Mouse (Mus musculus) liver, embryonic 13.5 days (tissue): Measurements from ENCODE around the gene Cryba4. TPM values are rescaled to one million over a fixed set of nuclear protein-coding genes. Genes with fewer than 3 reads are reported as not detected.

Source experiments
- ATAC-seq: fragments of 200-750 bp; cut with Nextera tagmentation; 2 replicates; pipeline ENCODE4 v1.8.0; 2017; ENCODE audit warnings: low read depth, mild to moderate bottlenecking, moderate number of reproducible peaks, moderate library complexity
- DNase-seq: peaks from one replicate; pipeline ENCODE4 v3.0.0; 2022
- H3K27ac ChIP-seq: fragments of 300-500 bp; sonication (generic); 2 replicates; pipeline ENCODE4 v1.5.1; 2015; ENCODE audit warnings: moderate library complexity, mild to moderate bottlenecking, inconsistent platforms
- H3K27me3 ChIP-seq: fragments of 300-500 bp; sonication (generic); 2 replicates; pipeline ENCODE4 v1.6.1; 2015; ENCODE audit warnings: mild to moderate bottlenecking, inconsistent platforms
- H3K36me3 ChIP-seq: fragments of 300-500 bp; sonication (generic); 2 replicates; pipeline ENCODE4 v1.6.1; 2015; ENCODE audit warnings: mild to moderate bottlenecking, inconsistent platforms
- H3K4me1 ChIP-seq: fragments of 300-500 bp; sonication (generic); replicated peaks from 2 replicates; pipeline ENCODE4 v1.6.1; 2015; ENCODE audit warnings: inconsistent platforms
- H3K4me2 ChIP-seq: fragments of 300-500 bp; sonication (generic); 2 replicates; pipeline ENCODE4 v1.6.1; 2015; ENCODE audit warnings: inconsistent platforms, mild to moderate bottlenecking, moderate library complexity
- H3K4me3 ChIP-seq: fragments of 300-500 bp; sonication (generic); replicated peaks from 2 replicates; pipeline ENCODE4 v1.5.1; 2015; ENCODE audit warnings: mild to moderate bottlenecking, inconsistent platforms
- H3K9ac ChIP-seq: fragments of 300-500 bp; sonication (generic); 2 replicates; pipeline ENCODE4 v1.6.1; 2015; ENCODE audit warnings: mild to moderate bottlenecking, inconsistent platforms
- H3K9me3 ChIP-seq: fragments of 300-500 bp; sonication (generic); replicated peaks from 2 replicates; pipeline ENCODE4 v1.6.1; 2016; ENCODE audit warnings: inconsistent platforms
- WGBS: fragments of 180-500 bp; shearing (Covaris S2); methylation state at CpG from one replicate; pipeline ENCODE4 v1.1.7; 2015; ENCODE audit not compliant: insufficient replicate concordance; 5-methylcytosine and 5-hydroxymethylcytosine counted together
- polyA plus RNA-seq: library from polyadenylated mRNA; unstranded; fragments of >200 nt; fragmentation: Nextera tagmentation; extraction: Ambion mirVana; gene quantifications from 2 replicates; pipeline ENCODE4 v1.2.1, GENCODE M21; 2015

The Cryba4 gene
- polyA plus RNA-seq, 1 experiment from 2014 or later, result 0.33 TPM

- Histone ChIP-seq H3K4me3 (peak overlapping the region; percentile 78), H3K27ac (no peak overlapping the region), H3K9me3 (no peaks in the 10 kb centered on the region), H3K4me2 (peak overlapping the region; percentile 94), H3K36me3 (no peaks in the 10 kb centered on the region), H3K9ac (peak overlapping the region; percentile 86), H3K4me1 (peaks cover 82% of the 10 kb centered on the region), H3K27me3 (no peaks in the 10 kb centered on the region)
- ATAC-seq, result no peak
- WGBS, result 54% methylated on average over 11 of the region's 11 CpGs
- DNase-seq, result no peak
Observed at GRCm38 (mm10) chr5:112277906-112278470, 25.7 kb upstream of the Cryba4 start.

- H3K27me3 ChIP-seq, result no peaks in the 10 kb centered on the region
- no peaks in the 10 kb centered on the region for H3K9me3 ChIP-seq
- H3K4me1 ChIP-seq, result peaks cover 74% of the 10 kb centered on the region
- peak overlapping the region; percentile 94 for H3K4me2 ChIP-seq
- ATAC-seq (no peak), DNase-seq (no peak)
- under 1% methylated on average over 24 of the region's 24 CpGs for whole genome bisulfite sequencing
- peak overlapping the region; percentile 85 for H3K27ac ChIP-seq
- peak overlapping the region; percentile 86 for H3K9ac ChIP-seq
- peak overlapping the region; percentile 78 for H3K4me3 ChIP-seq
- no peaks in the 10 kb centered on the region for H3K36me3 ChIP-seq
Observed at GRCm38 (mm10) chr5:112276907-112277348, 24.6 kb upstream of the Cryba4 start.

DNA sequence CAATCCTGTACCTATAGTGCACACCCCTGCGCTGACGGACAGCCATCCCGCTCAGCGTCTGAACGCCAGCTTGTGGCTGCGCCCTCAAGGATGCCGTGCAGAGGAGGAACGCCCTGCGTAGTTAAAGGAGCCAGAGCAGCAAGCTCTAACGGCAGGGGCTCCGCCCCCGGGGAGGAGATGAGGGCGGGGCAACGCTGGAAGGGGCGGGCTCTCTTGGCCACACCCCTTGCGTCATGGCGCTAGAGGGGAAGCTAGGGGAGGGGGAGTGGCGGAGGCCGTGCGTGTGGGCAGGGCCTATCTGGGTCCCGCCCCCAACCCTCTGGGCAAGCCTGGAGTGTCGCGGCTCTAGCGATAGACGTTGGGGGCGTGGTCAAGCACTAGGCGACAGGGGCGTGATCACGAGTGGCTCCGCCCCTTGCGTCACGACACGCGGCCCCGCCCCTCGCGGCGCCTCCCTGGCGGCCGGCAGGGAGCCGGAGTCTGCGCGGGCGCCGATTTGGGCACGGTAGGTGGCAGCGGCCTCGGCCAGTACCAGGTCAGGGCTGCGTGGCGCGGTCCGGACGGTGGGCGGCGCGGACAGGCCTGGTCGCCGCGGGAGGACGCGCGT is 24.1 kb upstream of the Cryba4 start, which contains the start of gene Tpst2:
Tpst2 (plus strand) TSS at position 425 of the 607 bp plus-strand sequence.
- Histone ChIP-seq H3K27me3 (peaks cover 2% of the 10 kb centered on the region; the same call in 1 of the 2 replicates), H3K9me3 (no peaks in the 10 kb centered on the region), H3K4me1 (peaks cover 69% of the 10 kb centered on the region), H3K27ac (peak within 1 kb of the TSS; percentile 85), H3K4me3 (peak within 1 kb of the TSS; percentile 78), H3K9ac (peak within 1 kb of the TSS; percentile 86), H3K36me3 (no peaks in the 10 kb centered on the region), H3K4me2 (peak within 1 kb of the TSS; percentile 94)
- DNase-seq (peak; percentile 100), ATAC-seq (peak; percentile 91)
- under 1% methylated on average over 61 of the region's 62 CpGs for WGBS

DNA sequence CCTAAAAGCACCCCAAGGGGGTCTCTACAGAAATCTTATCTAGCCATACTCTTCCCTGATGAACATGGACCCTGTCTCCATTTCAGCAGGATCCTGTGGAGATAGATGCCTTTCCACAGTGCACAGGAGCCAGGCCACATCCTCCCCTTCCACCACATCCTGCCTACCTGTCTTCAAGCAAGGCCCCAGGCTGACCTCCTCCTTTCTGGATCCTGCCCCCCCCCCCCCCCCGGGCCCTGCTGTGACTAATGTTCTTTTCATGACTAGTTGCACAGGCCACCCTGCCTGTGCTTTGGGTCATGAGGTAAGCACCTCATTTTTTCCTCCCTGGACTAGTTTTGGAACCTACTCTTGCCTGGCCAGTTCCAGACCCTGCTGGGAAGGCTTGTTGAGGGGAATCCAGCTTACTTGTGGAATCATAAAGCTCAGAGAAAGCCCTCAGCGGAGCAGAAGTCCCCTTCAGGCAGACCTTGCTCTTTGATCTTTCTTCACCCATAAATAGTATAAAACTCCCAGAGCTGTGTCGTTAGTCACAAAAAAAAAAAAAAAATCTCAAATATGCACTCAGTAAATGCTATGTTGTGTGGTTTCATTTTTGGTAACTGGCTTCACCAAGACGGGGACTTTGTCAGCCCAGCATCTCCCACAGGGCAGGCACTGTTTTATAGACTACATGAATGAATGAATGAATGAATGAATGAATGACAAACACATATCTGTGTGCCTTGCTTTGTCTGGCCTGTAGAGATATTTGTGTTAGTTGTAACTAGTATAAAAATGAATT is 22.9 kb upstream of the Cryba4 start:
- Histone ChIP-seq H3K9ac (peak overlapping the region; percentile 64; the same call in 1 of the 2 replicates), H3K4me3 (peak overlapping the region; percentile 78), H3K27ac (no peak overlapping the region), H3K4me1 (peaks cover 63% of the 10 kb centered on the region), H3K36me3 (no peaks in the 10 kb centered on the region), H3K27me3 (peaks cover 13% of the 10 kb centered on the region), H3K9me3 (no peaks in the 10 kb centered on the region), H3K4me2 (peak overlapping the region; percentile 94)
- DNase-seq (no peak), ATAC-seq (no peak)
- 53% methylated on average over 4 of the region's 4 CpGs for WGBS

GRCm38 (mm10) chr5:112273746-112274463 is 21.6 kb upstream of the Cryba4 start:
- Histone ChIP-seq H3K36me3 (no peaks in the 10 kb centered on the region), H3K4me1 (peaks cover 55% of the 10 kb centered on the region), H3K4me2 (no peak overlapping the region), H3K27me3 (peaks cover 25% of the 10 kb centered on the region), H3K4me3 (no peak overlapping the region), H3K27ac (no peak overlapping the region), H3K9me3 (no peaks in the 10 kb centered on the region), H3K9ac (no peak overlapping the region)
- ATAC-seq (no peak), DNase-seq (no peak)
- WGBS, result 30% methylated on average over 2 of the region's 2 CpGs

GRCm38 (mm10) chr5:112272934-112273333 is 20.6 kb upstream of the Cryba4 start:
- 49% methylated on average over 2 of the region's 2 CpGs for WGBS
- Histone ChIP-seq H3K4me2 (no peak overlapping the region), H3K27me3 (peaks cover 33% of the 10 kb centered on the region), H3K9me3 (no peaks in the 10 kb centered on the region), H3K4me3 (no peak overlapping the region), H3K4me1 (peaks cover 55% of the 10 kb centered on the region), H3K27ac (no peak overlapping the region), H3K9ac (no peak overlapping the region), H3K36me3 (no peaks in the 10 kb centered on the region)
- ATAC-seq, result no peak
- DNase-seq, result no peak

DNA sequence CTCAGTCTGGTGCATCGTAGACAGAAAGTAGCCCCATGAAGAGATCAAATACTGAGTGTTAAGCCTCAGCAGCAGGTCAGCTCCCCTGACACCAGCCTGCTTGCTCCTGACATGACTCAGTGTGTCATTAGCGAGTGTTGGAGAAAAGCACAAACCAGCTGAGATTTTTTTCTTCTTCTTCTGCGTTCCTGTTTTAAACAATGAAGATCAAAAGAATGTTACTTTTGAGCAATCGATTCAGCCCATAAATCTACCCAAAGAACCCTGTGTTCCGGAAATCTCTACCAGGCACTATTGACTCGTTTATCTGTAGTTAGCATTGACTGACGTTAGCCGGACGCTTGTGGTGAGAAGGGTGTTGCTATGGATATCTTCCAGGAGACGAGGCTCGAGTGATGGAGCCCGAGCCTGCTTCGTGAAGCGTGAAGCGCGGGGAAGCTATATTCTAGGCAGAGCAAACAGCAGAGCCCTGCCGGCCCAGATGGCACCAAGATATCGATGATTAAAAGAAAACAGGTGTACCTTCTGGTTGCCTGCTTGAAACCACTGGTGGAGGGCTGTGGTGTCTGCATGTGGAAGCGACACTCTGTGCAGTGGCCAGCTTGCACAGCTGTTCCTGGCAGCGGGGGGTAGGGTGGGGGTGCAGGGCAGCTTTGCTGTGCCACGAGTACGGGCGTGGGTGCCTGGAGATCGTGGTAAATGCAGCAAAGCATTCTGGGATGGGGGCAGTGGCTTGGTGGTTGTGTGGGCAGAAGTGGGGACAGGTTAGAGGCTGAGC is 18.6 kb upstream of the Cryba4 start:
- H3K36me3 ChIP-seq, result no peaks in the 10 kb centered on the region
- no peak for DNase-seq
- no peak overlapping the region for H3K4me2 ChIP-seq
- no peak overlapping the region for H3K4me3 ChIP-seq
- no peak overlapping the region for H3K9ac ChIP-seq
- 33% methylated on average over 24 of the region's 24 CpGs for WGBS
- no peak for ATAC-seq
- no peak overlapping the region for H3K27ac ChIP-seq
- H3K9me3 ChIP-seq, result no peaks in the 10 kb centered on the region
- peaks cover 38% of the 10 kb centered on the region for H3K27me3 ChIP-seq
- H3K4me1 ChIP-seq, result peaks cover 54% of the 10 kb centered on the region

- no peak for DNase-seq
- Histone ChIP-seq H3K4me2 (peak overlapping the region; percentile 43), H3K9me3 (no peaks in the 10 kb centered on the region), H3K36me3 (no peaks in the 10 kb centered on the region), H3K4me1 (peaks cover 43% of the 10 kb centered on the region), H3K9ac (peak overlapping the region; percentile 40; the same call in 1 of the 2 replicates), H3K4me3 (no peak overlapping the region), H3K27me3 (peaks cover 38% of the 10 kb centered on the region), H3K27ac (peak overlapping the region; percentile 65)
- whole genome bisulfite sequencing, result 28% methylated on average over 9 of the region's 9 CpGs
- ATAC-seq, result peak; percentile 21; the same call in 1 of the 2 replicates
Observed at GRCm38 (mm10) chr5:112266011-112266777, 13.9 kb upstream of the Cryba4 start.

- H3K9ac ChIP-seq, result peak overlapping the region; percentile 40; the same call in 1 of the 2 replicates
- H3K36me3 ChIP-seq, result no peaks in the 10 kb centered on the region
- ATAC-seq (peak; percentile 66), DNase-seq (peak; percentile 47)
- H3K4me2 ChIP-seq, result peak overlapping the region; percentile 43
- H3K9me3 ChIP-seq, result no peaks in the 10 kb centered on the region
- H3K27me3 ChIP-seq, result peaks cover 34% of the 10 kb centered on the region
- H3K4me3 ChIP-seq, result no peak overlapping the region
- H3K4me1 ChIP-seq, result peaks cover 38% of the 10 kb centered on the region
- H3K27ac ChIP-seq, result peak overlapping the region; percentile 65; the same call in 1 of the 2 replicates
- WGBS, result 4% methylated on average over 10 of the region's 10 CpGs
Observed at GRCm38 (mm10) chr5:112265515-112265914, 13.2 kb upstream of the Cryba4 start.

- Histone ChIP-seq H3K9me3 (no peaks in the 10 kb centered on the region), H3K36me3 (no peaks in the 10 kb centered on the region), H3K4me1 (peaks cover 38% of the 10 kb centered on the region), H3K27me3 (peaks cover 34% of the 10 kb centered on the region), H3K4me3 (no peak overlapping the region), H3K27ac (no peak overlapping the region), H3K4me2 (0 out of 2 replicates have a peak overlapping the region, but pooled peaks have one; percentile 43), H3K9ac (no peak overlapping the region)
- ATAC-seq (no peak), DNase-seq (no peak)
- 64% methylated on average over 5 of the region's 5 CpGs for WGBS
Observed at GRCm38 (mm10) chr5:112265110-112265509, 12.8 kb upstream of the Cryba4 start.
